Mouse (Mus musculus): ENCODE measurements around the gene Bdh1. TPM values are rescaled to one million over a fixed set of nuclear protein-coding genes. Genes with fewer than 3 reads are reported as not detected.

Bdh1 gene
- polyA plus RNA-seq, 1 experiment from 2014 or later = 17.0 TPM

DNA sequence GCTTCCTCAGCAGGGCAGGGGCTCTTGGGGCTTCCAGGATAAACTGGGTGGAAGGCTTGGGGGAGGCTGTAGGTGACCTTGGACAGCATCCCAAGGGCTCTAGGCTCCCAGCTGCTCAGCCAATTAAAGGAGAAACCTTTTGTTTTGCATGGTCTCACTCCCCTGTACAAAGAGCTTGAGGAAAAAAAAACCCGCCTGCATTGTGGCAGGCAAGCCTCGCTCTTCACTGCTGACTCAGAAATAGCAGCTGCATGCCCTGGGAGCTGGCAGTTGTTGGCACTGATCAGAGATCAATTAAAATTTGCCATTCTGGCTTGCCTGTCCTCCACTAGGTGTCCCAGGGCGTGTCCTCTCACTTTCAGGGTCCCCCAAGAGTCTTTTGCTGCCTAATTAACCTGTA lies 67.0 kb downstream of the Bdh1 start:
- Histone ChIP-seq H3K9ac (ENCODE audit: low read length) (no peak overlapping the region), H3K27ac (ENCODE audit: low read length) (no peak overlapping the region), H3K4me3 (ENCODE audit: low read length) (no peak overlapping the region), H3K4me2 (ENCODE audit: low read depth, low read length) (no peak overlapping the region), H3K9me3 (replicated peaks; ENCODE audit: control insufficient read depth, low read length) (no peaks in the 10 kb centered on the region), H3K4me1 (ENCODE audit: control insufficient read depth, insufficient read depth, low read length) (peaks cover 13% of the 10 kb centered on the region), H3K36me3 (ENCODE audit: control insufficient read depth, insufficient read depth) (no peaks in the 10 kb centered on the region), H3K27me3 (ENCODE audit: control insufficient read depth, insufficient read depth, low read length) (no peaks in the 10 kb centered on the region)
- no peak for ATAC-seq (replicated peaks; ENCODE audit: extremely low read depth, insufficient read depth, low FRiP score)
- 36% methylated on average over 3 of the region's 3 CpGs for WGBS

GRCm38 (mm10) chr16:31490967-31491366 lies 68.9 kb downstream of the Bdh1 start:
- WGBS = 88% methylated on average over 7 of the region's 7 CpGs
- ATAC-seq (replicated peaks; ENCODE audit: extremely low read depth, insufficient read depth, low FRiP score) = no peak
- Histone ChIP-seq H3K9ac (ENCODE audit: low read length) (no peak overlapping the region), H3K27me3 (ENCODE audit: control insufficient read depth, insufficient read depth, low read length) (no peaks in the 10 kb centered on the region), H3K27ac (ENCODE audit: low read length) (no peak overlapping the region), H3K4me2 (ENCODE audit: low read depth, low read length) (no peak overlapping the region), H3K4me1 (ENCODE audit: control insufficient read depth, insufficient read depth, low read length) (peaks cover 23% of the 10 kb centered on the region), H3K9me3 (replicated peaks; ENCODE audit: control insufficient read depth, low read length) (no peaks in the 10 kb centered on the region), H3K36me3 (ENCODE audit: control insufficient read depth, insufficient read depth) (no peaks in the 10 kb centered on the region), H3K4me3 (ENCODE audit: low read length) (no peak overlapping the region)

GRCm38 (mm10) chr16:31492921-31493549 lies 71.0 kb downstream of the Bdh1 start:
- H3K27ac ChIP-seq (ENCODE audit: low read length) = no peak overlapping the region; the same call in 1 of the 2 replicates
- H3K4me2 ChIP-seq (ENCODE audit: low read depth, low read length) = 0 out of 2 replicates have a peak overlapping the region, but pooled peaks have one; percentile 28
- 47% methylated on average over 12 of the region's 12 CpGs for WGBS
- no peak overlapping the region for H3K4me3 ChIP-seq (ENCODE audit: low read length)
- H3K36me3 ChIP-seq (ENCODE audit: control insufficient read depth, insufficient read depth) = no peaks in the 10 kb centered on the region
- no peaks in the 10 kb centered on the region for H3K9me3 ChIP-seq (replicated peaks; ENCODE audit: control insufficient read depth, low read length)
- peaks cover 23% of the 10 kb centered on the region for H3K4me1 ChIP-seq (ENCODE audit: control insufficient read depth, insufficient read depth, low read length)
- H3K27me3 ChIP-seq (ENCODE audit: control insufficient read depth, insufficient read depth, low read length) = no peaks in the 10 kb centered on the region
- no peak for ATAC-seq (replicated peaks; ENCODE audit: extremely low read depth, insufficient read depth, low FRiP score)
- H3K9ac ChIP-seq (ENCODE audit: low read length) = no peak overlapping the region

DNA sequence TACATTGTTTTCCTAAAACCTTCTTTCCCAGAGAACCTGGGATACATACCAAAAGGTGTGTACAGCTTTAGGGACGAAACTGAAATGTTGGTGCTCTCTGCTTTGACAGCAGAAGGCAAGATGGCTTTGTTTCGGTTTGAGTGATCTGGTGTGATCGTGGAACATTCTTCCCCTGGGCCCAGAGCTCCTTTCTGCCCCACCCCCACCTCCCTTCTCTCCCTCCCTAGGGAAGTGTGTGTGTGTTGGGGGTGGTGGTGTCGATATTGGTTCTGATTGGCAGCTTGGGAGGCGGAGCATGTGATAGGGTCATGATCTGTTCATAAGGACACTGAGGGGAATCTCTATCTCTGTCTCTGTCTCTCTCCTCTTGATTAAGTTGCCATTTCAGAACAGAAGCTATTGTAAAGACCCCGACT lies 71.5 kb downstream of the Bdh1 start:
- Histone ChIP-seq H3K9me3 (replicated peaks; ENCODE audit: control insufficient read depth, low read length) (no peaks in the 10 kb centered on the region), H3K4me3 (ENCODE audit: low read length) (no peak overlapping the region), H3K4me2 (ENCODE audit: low read depth, low read length) (peak overlapping the region; percentile 28; the same call in 1 of the 2 replicates), H3K27me3 (ENCODE audit: control insufficient read depth, insufficient read depth, low read length) (no peaks in the 10 kb centered on the region), H3K27ac (ENCODE audit: low read length) (no peak overlapping the region; the same call in 1 of the 2 replicates), H3K36me3 (ENCODE audit: control insufficient read depth, insufficient read depth) (no peaks in the 10 kb centered on the region), H3K9ac (ENCODE audit: low read length) (no peak overlapping the region), H3K4me1 (ENCODE audit: control insufficient read depth, insufficient read depth, low read length) (peaks cover 23% of the 10 kb centered on the region)
- WGBS = 49% methylated on average over 6 of the region's 6 CpGs
- no peak for ATAC-seq (replicated peaks; ENCODE audit: extremely low read depth, insufficient read depth, low FRiP score)

DNA sequence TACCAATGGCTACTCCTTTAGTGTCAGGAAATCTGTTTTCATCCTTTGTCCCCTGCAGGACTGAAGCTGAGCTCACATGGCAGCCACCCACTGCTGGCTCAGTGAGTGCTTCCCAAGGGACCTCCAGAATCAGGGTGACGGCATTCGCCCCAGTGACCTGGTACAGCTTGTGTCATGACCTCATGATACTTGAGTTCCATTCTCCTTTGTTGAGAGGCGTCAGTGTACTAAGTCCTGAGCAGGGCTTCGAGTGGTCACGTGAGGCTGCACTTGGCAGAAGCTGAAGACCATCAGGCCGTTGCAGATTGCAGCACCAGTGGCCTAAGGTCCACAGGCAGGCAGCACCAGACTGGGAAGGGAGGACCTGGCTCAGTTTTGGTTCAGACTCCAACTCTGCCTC lies 71.9 kb downstream of the Bdh1 start:
- no peak overlapping the region for H3K27ac ChIP-seq (ENCODE audit: low read length)
- WGBS = 40% methylated on average over 6 of the region's 6 CpGs
- H3K4me2 ChIP-seq (ENCODE audit: low read depth, low read length) = no peak overlapping the region
- no peaks in the 10 kb centered on the region for H3K27me3 ChIP-seq (ENCODE audit: control insufficient read depth, insufficient read depth, low read length)
- peak; percentile 49; the same call in 1 of the 2 replicates for ATAC-seq (replicated peaks; ENCODE audit: extremely low read depth, insufficient read depth, low FRiP score)
- H3K36me3 ChIP-seq (ENCODE audit: control insufficient read depth, insufficient read depth) = no peaks in the 10 kb centered on the region
- no peak overlapping the region for H3K9ac ChIP-seq (ENCODE audit: low read length)
- no peaks in the 10 kb centered on the region for H3K9me3 ChIP-seq (replicated peaks; ENCODE audit: control insufficient read depth, low read length)
- no peak overlapping the region for H3K4me3 ChIP-seq (ENCODE audit: low read length)
- peaks cover 23% of the 10 kb centered on the region for H3K4me1 ChIP-seq (ENCODE audit: control insufficient read depth, insufficient read depth, low read length)

- no peak overlapping the region; the same call in 1 of the 2 replicates for H3K27ac ChIP-seq (ENCODE audit: low read length)
- 37% methylated on average over 7 of the region's 7 CpGs for WGBS
Observed at GRCm38 (mm10) chr16:31495356-31495755, 73.3 kb downstream of the Bdh1 start.

DNA sequence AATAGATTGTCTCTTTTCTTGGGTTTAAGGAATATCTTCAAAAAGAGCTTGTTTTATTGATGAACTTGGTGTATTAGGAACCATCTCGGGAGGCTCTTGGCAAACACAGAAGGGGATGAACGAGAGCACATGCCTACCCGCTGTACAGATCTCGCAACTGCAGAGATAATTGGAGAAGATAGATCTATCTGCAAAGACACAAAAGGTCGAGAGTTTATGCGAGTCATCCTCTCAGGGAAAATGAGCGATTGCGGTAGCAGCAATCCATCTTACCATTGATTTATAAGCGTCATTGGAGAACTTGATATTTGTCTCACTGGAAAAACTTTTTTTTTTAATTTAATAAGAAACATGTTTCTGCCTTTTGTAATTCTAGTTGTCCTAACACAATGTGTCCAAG lies 73.7 kb downstream of the Bdh1 start:
- Histone ChIP-seq H3K4me3 (ENCODE audit: low read length) (no peak overlapping the region), H3K27me3 (ENCODE audit: control insufficient read depth, insufficient read depth, low read length) (no peaks in the 10 kb centered on the region), H3K27ac (ENCODE audit: low read length) (no peak overlapping the region), H3K4me1 (ENCODE audit: control insufficient read depth, insufficient read depth, low read length) (peaks cover 23% of the 10 kb centered on the region), H3K4me2 (ENCODE audit: low read depth, low read length) (no peak overlapping the region), H3K9ac (ENCODE audit: low read length) (no peak overlapping the region), H3K9me3 (replicated peaks; ENCODE audit: control insufficient read depth, low read length) (no peaks in the 10 kb centered on the region), H3K36me3 (ENCODE audit: control insufficient read depth, insufficient read depth) (no peaks in the 10 kb centered on the region)
- WGBS = 75% methylated on average over 9 of the region's 9 CpGs
- no peak for ATAC-seq (replicated peaks; ENCODE audit: extremely low read depth, insufficient read depth, low FRiP score)

More at GRCm38 (mm10) chr16:31495356-31495755, 73.3 kb downstream of the Bdh1 start:
- H3K4me3 ChIP-seq (ENCODE audit: low read length) = no peak overlapping the region
- H3K9me3 ChIP-seq (replicated peaks; ENCODE audit: control insufficient read depth, low read length) = no peaks in the 10 kb centered on the region
- H3K9ac ChIP-seq (ENCODE audit: low read length) = no peak overlapping the region
- no peak overlapping the region for H3K4me2 ChIP-seq (ENCODE audit: low read depth, low read length)
- H3K27me3 ChIP-seq (ENCODE audit: control insufficient read depth, insufficient read depth, low read length) = no peaks in the 10 kb centered on the region
- no peaks in the 10 kb centered on the region for H3K36me3 ChIP-seq (ENCODE audit: control insufficient read depth, insufficient read depth)
- peaks cover 23% of the 10 kb centered on the region for H3K4me1 ChIP-seq (ENCODE audit: control insufficient read depth, insufficient read depth, low read length)
- ATAC-seq (replicated peaks; ENCODE audit: extremely low read depth, insufficient read depth, low FRiP score) = no peak

DNA sequence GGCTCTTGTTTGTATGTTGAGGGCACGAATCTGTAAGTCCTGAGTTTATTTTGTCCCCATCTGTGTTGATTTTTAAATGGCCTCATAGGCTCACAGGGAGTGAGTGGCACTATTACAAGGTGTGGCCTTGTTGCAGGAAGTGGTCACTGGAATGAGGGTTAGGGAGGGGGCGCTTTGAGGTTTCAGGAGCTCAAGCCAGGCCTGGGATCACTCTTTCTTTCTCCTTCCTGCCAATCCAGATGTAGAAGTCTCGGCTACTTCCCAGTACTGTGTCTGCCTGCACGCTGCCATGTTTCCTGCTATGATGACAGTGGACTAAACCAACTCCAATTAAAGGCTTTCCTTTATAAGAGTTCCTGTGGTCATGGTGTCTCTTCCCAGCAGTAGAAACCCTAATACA lies 76.3 kb downstream of the Bdh1 start:
- no peaks in the 10 kb centered on the region for H3K36me3 ChIP-seq (ENCODE audit: control insufficient read depth, insufficient read depth)
- no peak overlapping the region for H3K4me2 ChIP-seq (ENCODE audit: low read depth, low read length)
- ATAC-seq (replicated peaks; ENCODE audit: extremely low read depth, insufficient read depth, low FRiP score) = no peak
- 74% methylated on average over 4 of the region's 4 CpGs for WGBS
- H3K4me1 ChIP-seq (ENCODE audit: control insufficient read depth, insufficient read depth, low read length) = peaks cover 17% of the 10 kb centered on the region
- no peaks in the 10 kb centered on the region for H3K9me3 ChIP-seq (replicated peaks; ENCODE audit: control insufficient read depth, low read length)
- H3K27ac ChIP-seq (ENCODE audit: low read length) = no peak overlapping the region
- H3K9ac ChIP-seq (ENCODE audit: low read length) = no peak overlapping the region
- H3K27me3 ChIP-seq (ENCODE audit: control insufficient read depth, insufficient read depth, low read length) = no peaks in the 10 kb centered on the region
- H3K4me3 ChIP-seq (ENCODE audit: low read length) = no peak overlapping the region

DNA sequence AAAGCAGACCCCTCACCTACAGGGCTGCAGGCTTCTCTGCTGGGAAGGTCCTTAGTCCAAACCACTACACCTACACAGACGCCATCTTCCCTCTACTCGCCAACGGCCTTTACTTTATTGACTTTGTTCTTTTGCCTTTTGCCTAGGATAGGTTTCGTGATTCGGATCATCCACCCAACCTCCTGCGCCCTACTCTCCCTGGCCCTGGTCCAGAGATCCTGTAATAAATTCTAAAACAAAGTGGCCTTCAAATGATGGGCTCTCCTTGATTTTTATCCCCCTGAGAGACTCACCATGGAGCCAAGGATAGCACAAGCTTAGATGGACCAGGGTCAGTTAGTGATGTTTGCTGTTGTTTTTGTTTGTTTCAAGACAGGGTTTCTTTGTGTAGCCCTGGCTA lies 76.9 kb downstream of the Bdh1 start:
- H3K4me1 ChIP-seq (ENCODE audit: control insufficient read depth, insufficient read depth, low read length) = peaks cover 13% of the 10 kb centered on the region
- 91% methylated on average over 6 of the region's 6 CpGs for WGBS

More for the DNA sequence above, 76.9 kb downstream of the Bdh1 start:
- no peaks in the 10 kb centered on the region for H3K36me3 ChIP-seq (ENCODE audit: control insufficient read depth, insufficient read depth)
- H3K4me2 ChIP-seq (ENCODE audit: low read depth, low read length) = no peak overlapping the region
- ATAC-seq (replicated peaks; ENCODE audit: extremely low read depth, insufficient read depth, low FRiP score) = no peak
- H3K27ac ChIP-seq (ENCODE audit: low read length) = no peak overlapping the region
- no peak overlapping the region for H3K4me3 ChIP-seq (ENCODE audit: low read length)
- H3K9ac ChIP-seq (ENCODE audit: low read length) = no peak overlapping the region
- H3K27me3 ChIP-seq (ENCODE audit: control insufficient read depth, insufficient read depth, low read length) = no peaks in the 10 kb centered on the region
- no peaks in the 10 kb centered on the region for H3K9me3 ChIP-seq (replicated peaks; ENCODE audit: control insufficient read depth, low read length)
